Mouse (Mus musculus) cerebellum, adult 18-20 months (tissue): ENCODE measurements around the gene Pgap3.

Experiments used
- DNase-seq, 2 experiments: peaks; one replicate each; pipeline ENCODE4 v3.0.0; 2021

Gene Pgap3

GRCm38 (mm10) chr11:98353651-98354211 is 46.6 kb downstream of the Pgap3 start:
- DNase-seq = peak in 1 of 2 experiments; percentile 40

GRCm38 (mm10) chr11:98352272-98352990 is 47.9 kb downstream of the Pgap3 start:
- DNase-seq = no peak

- DNase-seq = peak in 1 of 2 experiments; percentile 19
Observed at GRCm38 (mm10) chr11:98349308-98349707, 51.0 kb downstream of the Pgap3 start.

- DNase-seq = peak; percentile 79 to 84
Observed at GRCm38 (mm10) chr11:98348083-98348961, 52.0 kb downstream of the Pgap3 start, which contains the start of gene Ppp1r1b. Ppp1r1b (plus strand) TSS chr11:98348404.

GRCm38 (mm10) chr11:98347385-98348082 is 52.8 kb downstream of the Pgap3 start:
- DNase-seq = peak in 1 of 2 experiments; percentile 48

GRCm38 (mm10) chr11:98346168-98346567 is 54.1 kb downstream of the Pgap3 start:
- no peak for DNase-seq

- DNase-seq = peak; percentile 91 to 93
Observed at GRCm38 (mm10) chr11:98345253-98345652, 55.0 kb downstream of the Pgap3 start.

GRCm38 (mm10) chr11:98342000-98342945 is 58.0 kb downstream of the Pgap3 start:
- peak; percentile 87 to 99 for DNase-seq

- DNase-seq = no peak
Observed at GRCm38 (mm10) chr11:98341174-98341573, 59.1 kb downstream of the Pgap3 start.

GRCm38 (mm10) chr11:98340597-98340996 is 59.7 kb downstream of the Pgap3 start:
- DNase-seq = no peak

- DNase-seq = no peak
Observed at GRCm38 (mm10) chr11:98339679-98340287, 60.5 kb downstream of the Pgap3 start.

GRCm38 (mm10) chr11:98339071-98339501 is 61.2 kb downstream of the Pgap3 start:
- DNase-seq = peak; percentile 55 to 65
